Mouse (Mus musculus) ES-E14 (cell line): ENCODE results near the gene Sdhb. TPM values are rescaled to one million over a fixed set of nuclear protein-coding genes. Genes with fewer than 3 reads are reported as not detected.

Source experiments
- DNase-seq: peaks from one replicate; pipeline ENCODE4 v3.0.0-alpha.2; 2013; ENCODE audit warnings: low read depth, low spot score
- H3K27ac ChIP-seq: 2 replicates; pipeline ENCODE4 v1.5.1; 2012; ENCODE audit warnings: low read depth, mild to moderate bottlenecking, low read length, moderate library complexity, mixed read lengths; ENCODE audit not compliant: poor library complexity, insufficient read depth, severe bottlenecking
- H3K36me3 ChIP-seq: 2 replicates; pipeline ENCODE4 v1.6.1; 2012; ENCODE audit warnings: mild to moderate bottlenecking, low read length, moderate library complexity, mixed read lengths; ENCODE audit not compliant: control insufficient read depth, poor library complexity, insufficient read depth, severe bottlenecking
- H3K4me1 ChIP-seq, 2 experiments: fragments of 150-350 bp in 1 of 2; sonication (generic) in 1 of 2; 2 replicates each; pipeline ENCODE4 v1.6.1; 2012; ENCODE audit warnings: low read length in 2 of 2, mild to moderate bottlenecking in 1 of 2, mixed read lengths in 1 of 2; ENCODE audit not compliant: control insufficient read depth in 2 of 2, insufficient read depth in 2 of 2, poor library complexity in 1 of 2
- H3K4me3 ChIP-seq, 2 experiments: fragments of 150-350 bp in 1 of 2; sonication (generic) in 1 of 2; 2 replicates each; pipeline ENCODE4 v1.5.1; 2012; ENCODE audit warnings: low read length in 2 of 2, low read depth in 1 of 2, mild to moderate bottlenecking in 1 of 2, mixed read lengths in 1 of 2; ENCODE audit not compliant: insufficient read depth in 1 of 2, poor library complexity in 1 of 2, severe bottlenecking in 1 of 2
- H3K9ac ChIP-seq: 2 replicates; pipeline ENCODE4 v1.6.1; 2012; ENCODE audit warnings: low read depth, mild to moderate bottlenecking, low read length, mixed read lengths; ENCODE audit not compliant: poor library complexity, insufficient read depth, severe bottlenecking
- H3K9me3 ChIP-seq: fragments of 150-350 bp; sonication (generic); 2 replicates; pipeline ENCODE4 v1.6.1; 2012; ENCODE audit warnings: low read depth, mild to moderate bottlenecking, low read length; ENCODE audit not compliant: control insufficient read depth, insufficient read depth
- CHD2 ChIP-seq: IDR thresholded peaks from 2 replicates; pipeline ENCODE4 v1.6.1; 2014; ENCODE audit warnings: mild to moderate bottlenecking, low read depth, low read length, inconsistent platforms
- HCFC1 ChIP-seq: IDR thresholded peaks from 2 replicates; pipeline ENCODE4 v1.6.1; 2012; ENCODE audit warnings: low read length, inconsistent platforms, borderline replicate concordance; ENCODE audit not compliant: insufficient read depth
- MAFK ChIP-seq: IDR thresholded peaks from 2 replicates; pipeline ENCODE4 v1.6.1; 2014; ENCODE audit warnings: mild to moderate bottlenecking, low read depth, low read length, inconsistent platforms; ENCODE audit not compliant: insufficient read depth
- ZC3H11A ChIP-seq: IDR thresholded peaks from 2 replicates; pipeline ENCODE4 v1.6.1; 2012; ENCODE audit warnings: low read depth, mild to moderate bottlenecking, inconsistent platforms, low read length, borderline replicate concordance
- ZNF384 ChIP-seq: IDR thresholded peaks from 2 replicates; pipeline ENCODE4 v1.6.1; 2012; ENCODE audit warnings: low read depth, low read length, inconsistent platforms
- in situ Hi-C, 2 experiments: fragments of 600-800 bp; cut with MboI; formaldehyde crosslinking; loops; one replicate each; pipeline ENCODE4 v1.15.1; 2025; ENCODE audit warnings: low sequenced_read_pairs in 2 of 2, inconsistent platforms in 1 of 2; ENCODE audit not compliant: unreplicated experiment in 2 of 2
- total RNA-seq: library from RNA; depleted of rRNA; stranded (reverse); fragments of 300-350 nt; gene quantifications from 2 replicates; pipeline ENCODE4 v1.2.3, GENCODE M21; 2012

The Sdhb gene
- total RNA-seq, 1 experiment = 135 TPM

DNA sequence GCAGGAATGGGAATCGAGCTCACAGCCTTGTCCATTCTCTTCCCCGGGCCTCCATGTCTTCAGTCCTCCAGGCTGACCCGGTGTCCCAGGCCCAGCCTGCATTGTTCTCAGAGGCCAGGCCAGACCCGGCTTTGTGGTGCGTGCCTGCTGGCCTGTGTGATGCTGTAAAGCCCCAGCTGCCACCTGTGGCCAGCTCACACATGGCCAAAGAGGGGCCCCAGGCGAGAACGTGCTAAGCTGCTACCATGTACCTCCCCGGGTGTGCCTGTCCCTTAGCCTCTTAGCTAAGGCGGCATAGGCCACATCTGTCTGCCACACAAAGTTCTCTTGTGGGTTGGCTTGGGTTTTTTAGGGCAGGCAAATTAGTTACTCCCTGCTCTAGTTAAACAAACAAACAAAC is 25.4 kb upstream of the Sdhb start:
- H3K9ac ChIP-seq = no peak overlapping the region
- TF ChIP-seq MAFK = no peak
- peaks cover 0 to 15% of the 10 kb centered on the region in 2 experiments; a peak in 2 of 4 replicates for H3K4me1 ChIP-seq
- DNase-seq = no peak
- H3K36me3 ChIP-seq = no peaks in the 10 kb centered on the region
- H3K9me3 ChIP-seq = no peaks in the 10 kb centered on the region
- no peak overlapping the region for H3K27ac ChIP-seq
- H3K4me3 ChIP-seq = no peak overlapping the region
- in situ Hi-C loops = no loop called here

- Histone ChIP-seq H3K9ac (no peak overlapping the region), H3K4me1 (peaks cover 2 to 10% of the 10 kb centered on the region in 2 experiments; a peak in 1 of 4 replicates), H3K36me3 (no peaks in the 10 kb centered on the region), H3K27ac (no peak overlapping the region), H3K4me3 (no peak overlapping the region), H3K9me3 (no peaks in the 10 kb centered on the region)
- in situ Hi-C loops = no loop called here
- no peak for TF ChIP-seq MAFK
- TF ChIP-seq HCFC1 = no peak
- no peak for TF ChIP-seq ZC3H11A
- no peak for TF ChIP-seq ZNF384
- no peak for TF ChIP-seq CHD2
- DNase-seq = no peak
Observed at GRCm38 (mm10) chr4:140944356-140944755, 16.6 kb upstream of the Sdhb start.

GRCm38 (mm10) chr4:140944961-140945442 is 16.0 kb upstream of the Sdhb start:
- no peak overlapping the region for H3K27ac ChIP-seq
- in situ Hi-C loops = no loop called here
- no peak overlapping the region for H3K9ac ChIP-seq
- TF ChIP-seq ZC3H11A (no peak), ZNF384 (no peak), MAFK (no peak), HCFC1 (no peak), CHD2 (no peak)
- peaks cover 2 to 10% of the 10 kb centered on the region in 2 experiments; a peak in 1 of 4 replicates for H3K4me1 ChIP-seq
- H3K4me3 ChIP-seq = no peak overlapping the region
- no peaks in the 10 kb centered on the region for H3K9me3 ChIP-seq
- DNase-seq = no peak
- H3K36me3 ChIP-seq = no peaks in the 10 kb centered on the region

DNA sequence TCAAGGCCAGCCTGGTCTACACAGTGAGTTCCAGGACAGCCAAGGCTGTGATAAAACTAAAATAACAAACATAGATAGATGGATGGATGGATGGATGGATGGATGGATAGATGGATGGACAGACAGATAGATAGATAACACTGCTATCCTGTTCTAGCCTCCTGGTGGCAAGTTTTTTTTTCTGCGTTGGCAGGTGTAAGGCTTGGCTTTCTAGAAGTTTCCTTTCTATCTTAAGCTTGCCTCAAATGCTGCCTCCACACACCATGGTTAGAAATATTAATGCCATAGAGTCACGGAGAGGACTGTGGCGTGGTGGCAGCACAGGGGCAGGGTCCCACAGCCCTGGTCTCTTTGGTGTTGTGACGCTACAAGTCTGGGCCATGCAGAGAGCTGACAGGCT is 15.4 kb upstream of the Sdhb start:
- Histone ChIP-seq H3K36me3 (no peaks in the 10 kb centered on the region), H3K4me1 (peaks cover 2 to 10% of the 10 kb centered on the region in 2 experiments; a peak in 1 of 4 replicates), H3K27ac (no peak overlapping the region), H3K9ac (no peak overlapping the region), H3K4me3 (no peak overlapping the region), H3K9me3 (no peaks in the 10 kb centered on the region)
- TF ChIP-seq ZC3H11A (no peak), HCFC1 (no peak), CHD2 (no peak), ZNF384 (no peak), MAFK (no peak)
- DNase-seq = no peak
- in situ Hi-C loops = no loop called here

DNA sequence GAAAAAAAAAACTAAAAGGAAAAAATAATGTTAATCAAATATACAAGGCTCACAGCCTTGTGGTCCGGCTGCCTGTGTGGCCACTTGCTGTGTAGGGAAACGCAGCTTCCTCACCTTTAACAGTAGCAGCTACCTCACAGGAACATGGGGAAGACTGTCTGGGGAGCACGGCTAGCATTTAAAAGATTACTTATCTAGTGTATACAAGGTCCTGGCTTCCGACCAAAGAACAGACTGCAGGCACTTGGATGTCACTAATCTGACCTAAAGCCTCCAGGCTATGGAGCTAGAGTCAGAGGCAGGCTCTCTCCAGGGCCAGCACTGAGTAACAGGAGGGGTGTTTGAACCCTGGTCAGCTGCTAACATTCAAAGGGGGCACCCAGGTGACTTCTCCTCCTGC is 15.0 kb upstream of the Sdhb start:
- no peaks in the 10 kb centered on the region for H3K36me3 ChIP-seq
- in situ Hi-C loops = no loop called here
- no peaks in the 10 kb centered on the region for H3K9me3 ChIP-seq
- H3K4me3 ChIP-seq = no peak overlapping the region
- no peak overlapping the region for H3K27ac ChIP-seq
- no peak for DNase-seq
- H3K9ac ChIP-seq = no peak overlapping the region
- H3K4me1 ChIP-seq = peaks cover 2 to 10% of the 10 kb centered on the region in 2 experiments; a peak in 1 of 4 replicates
- TF ChIP-seq MAFK (no peak), ZC3H11A (no peak), ZNF384 (no peak), CHD2 (no peak), HCFC1 (no peak)
